Mouse (Mus musculus) macrophage (primary cell): Measurements from ENCODE around the gene Snrnp48. TPM values are rescaled to one million over a fixed set of nuclear protein-coding genes. Genes with fewer than 3 reads are reported as not detected.
A peak's percentile ranks its signal among the peaks of the same experiment; 100 is the strongest.

Experiments
- H3K27ac ChIP-seq: fragments of 350-480 bp; formaldehyde crosslinking; 2 replicates; pipeline ENCODE4 v1.9.0; 2021
- H3K36me3 ChIP-seq: fragments of 350-480 bp; formaldehyde crosslinking; 2 replicates; pipeline ENCODE4 v1.9.0; 2021; ENCODE audit errors: inconsistent target
- H3K4me3 ChIP-seq: fragments of 350-480 bp; formaldehyde crosslinking; 2 replicates; pipeline ENCODE4 v1.9.0; 2021; ENCODE audit errors: inconsistent target
- H3K79me2 ChIP-seq: fragments of 350-480 bp; formaldehyde crosslinking; 2 replicates; pipeline ENCODE4 v1.9.0; 2021; ENCODE audit errors: inconsistent target
- WGBS: methylation state at CpG from one replicate; pipeline ENCODE4 v1.1.7; 2026; ENCODE audit warnings: inconsistent platforms; ENCODE audit not compliant: missing documents; 5-methylcytosine and 5-hydroxymethylcytosine counted together
- polyA plus RNA-seq: library from polyadenylated mRNA; stranded (reverse); fragments of 250-400 nt; gene quantifications from 3 replicates; pipeline ENCODE4 v1.2.4, GENCODE M21; 2018; ENCODE audit warnings: inconsistent platforms
- total RNA-seq, 78 experiments: library from RNA; depleted of rRNA; stranded (reverse); fragments of 250-400 nt; gene quantifications; 1 replicate in 9 of 78; 2 replicates in 24 of 78; 3 replicates in 43 of 78; 4 replicates in 2 of 78; pipeline ENCODE4 v1.2.4; 2018; ENCODE audit warnings: inconsistent platforms in 56 of 78

The Snrnp48 gene
- total RNA-seq (2018; cell fraction: chromatin; rRNA removed): 100 to 1,000 TPM in 10 of 26 experiments, 10 to 100 TPM in 16; 64.3 to 140 (median 94.6) TPM
- 10 to 100 TPM in 3 of 26 experiments, 1 to 10 TPM in 23; 4.4 to 12.0 (median 7.3) TPM for total RNA-seq (2018; cell fraction: cytosol; rRNA removed)
- 10 to 100 TPM; 33.9 to 98.5 (median 52.1) TPM for total RNA-seq (2018; cell fraction: nucleus; rRNA removed)
- polyA plus RNA-seq: 12.9 to 14.7 TPM (median 13.9 TPM) in 3 replicates

DNA sequence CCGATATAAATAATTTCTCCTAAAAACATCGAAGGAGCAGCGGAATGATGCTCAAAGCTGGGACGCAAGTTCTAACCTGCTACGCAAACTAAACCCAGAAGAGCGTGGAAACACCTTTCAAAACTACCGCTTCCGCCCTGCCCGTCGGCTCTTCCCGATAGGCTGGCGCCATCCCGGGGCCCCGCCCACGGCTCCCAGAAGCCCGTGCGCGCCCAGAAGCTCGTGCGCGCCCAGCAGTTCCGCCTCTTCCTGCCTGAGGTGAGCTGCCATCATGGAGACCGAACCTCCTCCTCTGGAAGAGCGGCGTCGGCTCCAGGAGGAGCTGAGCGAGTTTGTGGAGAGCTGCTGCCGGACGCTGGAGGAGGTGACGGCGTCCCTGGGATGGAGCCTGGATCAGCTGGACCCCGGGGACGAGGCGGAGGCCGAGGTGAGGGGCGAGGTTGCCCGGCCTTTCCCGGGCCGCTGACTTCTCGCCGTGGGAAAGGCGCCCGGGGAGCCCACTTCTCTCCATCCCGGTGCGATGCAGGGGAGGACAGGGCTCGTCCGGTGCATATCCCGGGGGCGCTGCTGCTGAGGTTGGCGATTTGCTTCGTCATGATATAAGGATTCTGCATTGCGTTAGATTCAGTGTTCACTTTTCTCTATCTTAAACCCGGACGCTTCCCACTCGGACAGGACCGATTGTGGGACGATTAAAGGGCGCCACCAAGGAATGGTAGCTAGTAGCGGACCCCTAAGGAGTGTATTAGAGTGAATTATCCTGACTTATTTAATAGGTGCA, at the start of gene Snrnp48:
Snrnp48 (plus strand) TSS at position 237 of the 781 bp plus-strand sequence.
- H3K4me3 ChIP-seq: peak within 1 kb of the TSS; percentile 89
- H3K79me2 ChIP-seq: peaks cover 50% of the 10 kb centered on the region
- no peak within 1 kb of the TSS; the same call in 1 of the 2 replicates for H3K27ac ChIP-seq
- H3K36me3 ChIP-seq: no peaks in the 10 kb centered on the region
- WGBS: 1% methylated on average over 53 of the region's 59 CpGs

DNA sequence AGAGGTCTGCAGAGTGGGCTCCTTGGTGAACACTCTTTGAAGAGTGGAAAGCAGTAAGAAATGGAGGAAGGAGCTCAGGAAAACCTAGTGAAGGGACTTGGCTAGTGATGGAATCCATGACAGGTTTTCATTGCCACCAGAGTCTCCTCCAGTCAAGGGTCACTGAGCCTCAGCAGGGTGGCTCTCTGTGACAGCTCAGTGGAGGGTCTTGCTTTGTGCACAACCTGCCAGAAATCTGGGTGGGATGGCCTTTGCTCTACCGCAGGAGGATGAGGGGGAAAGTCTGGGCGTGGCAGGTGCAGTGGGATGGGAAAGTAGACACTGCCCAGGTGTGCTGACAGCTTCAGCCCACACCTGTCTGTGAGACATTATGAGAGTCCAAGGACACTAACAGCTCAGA, 49.2 kb upstream of the Snrnp48 start:
- H3K79me2 ChIP-seq: no peaks in the 10 kb centered on the region
- no peaks in the 10 kb centered on the region for H3K36me3 ChIP-seq
- no peak overlapping the region for H3K4me3 ChIP-seq
- WGBS: 93% methylated on average over 2 of the region's 2 CpGs
- H3K27ac ChIP-seq: no peak overlapping the region

- no peak overlapping the region for H3K27ac ChIP-seq
Measured at GRCm38 (mm10) chr13:38157635-38158034, 47.1 kb upstream of the Snrnp48 start.

GRCm38 (mm10) chr13:38162002-38162401, 42.7 kb upstream of the Snrnp48 start:
- Histone ChIP-seq H3K4me3 (no peak overlapping the region), H3K79me2 (no peaks in the 10 kb centered on the region), H3K27ac (no peak overlapping the region), H3K36me3 (no peaks in the 10 kb centered on the region)
- WGBS: 85% methylated on average over 2 of the region's 2 CpGs

More at GRCm38 (mm10) chr13:38157635-38158034, 47.1 kb upstream of the Snrnp48 start:
- no peak overlapping the region for H3K4me3 ChIP-seq
- H3K36me3 ChIP-seq: no peaks in the 10 kb centered on the region
- no peaks in the 10 kb centered on the region for H3K79me2 ChIP-seq
- 17% methylated on average over 6 of the region's 6 CpGs for WGBS

GRCm38 (mm10) chr13:38162668-38163067, 42.1 kb upstream of the Snrnp48 start:
- WGBS: 30% methylated on average over 11 of the region's 11 CpGs
- no peak overlapping the region for H3K27ac ChIP-seq
- H3K36me3 ChIP-seq: no peaks in the 10 kb centered on the region
- H3K4me3 ChIP-seq: no peak overlapping the region
- H3K79me2 ChIP-seq: no peaks in the 10 kb centered on the region

- H3K36me3 ChIP-seq: no peaks in the 10 kb centered on the region
- 93% methylated on average over 8 of the region's 11 CpGs for WGBS
- H3K79me2 ChIP-seq: no peaks in the 10 kb centered on the region
- no peak overlapping the region for H3K27ac ChIP-seq
- no peak overlapping the region for H3K4me3 ChIP-seq
Measured at GRCm38 (mm10) chr13:38164932-38165331, 39.8 kb upstream of the Snrnp48 start.

- H3K4me3 ChIP-seq: no peak overlapping the region
- no peaks in the 10 kb centered on the region for H3K36me3 ChIP-seq
- WGBS: 90% methylated on average over 3 of the region's 3 CpGs
- H3K79me2 ChIP-seq: no peaks in the 10 kb centered on the region
- H3K27ac ChIP-seq: no peak overlapping the region
Measured at GRCm38 (mm10) chr13:38167056-38167455, 37.7 kb upstream of the Snrnp48 start.

GRCm38 (mm10) chr13:38170707-38171144, 34.0 kb upstream of the Snrnp48 start:
- H3K36me3 ChIP-seq: no peaks in the 10 kb centered on the region
- no peak overlapping the region for H3K4me3 ChIP-seq
- no peak overlapping the region for H3K27ac ChIP-seq
- WGBS: 75% methylated on average over 4 of the region's 4 CpGs
- H3K79me2 ChIP-seq: no peaks in the 10 kb centered on the region

- Histone ChIP-seq H3K79me2 (no peaks in the 10 kb centered on the region), H3K36me3 (no peaks in the 10 kb centered on the region), H3K4me3 (no peak overlapping the region), H3K27ac (no peak overlapping the region)
- 88% methylated on average over 10 of the region's 10 CpGs for WGBS
Measured at GRCm38 (mm10) chr13:38193406-38193805, 11.3 kb upstream of the Snrnp48 start.

DNA sequence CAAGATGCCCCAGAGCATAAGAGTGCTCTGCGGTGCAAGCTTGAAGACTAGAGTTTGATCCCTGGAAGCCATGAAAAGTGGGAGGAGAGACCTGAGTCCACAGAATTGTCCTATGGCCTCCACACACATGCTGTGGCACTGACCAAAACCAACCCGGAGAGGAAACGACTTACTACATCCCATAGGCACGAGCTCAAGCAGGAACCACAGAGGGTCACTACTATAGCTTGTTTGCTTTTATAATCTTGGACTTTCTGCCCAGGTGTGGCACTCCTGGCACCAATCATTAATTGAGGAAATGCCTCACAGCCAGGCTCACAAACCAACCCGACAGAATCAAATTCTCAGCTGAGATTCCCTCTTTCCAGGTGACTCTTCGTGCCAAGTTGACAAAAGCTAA, 3.3 kb upstream of the Snrnp48 start:
- Histone ChIP-seq H3K79me2 (peaks cover 16% of the 10 kb centered on the region), H3K27ac (no peak overlapping the region), H3K4me3 (no peak overlapping the region), H3K36me3 (no peaks in the 10 kb centered on the region)
- WGBS: 78% methylated on average over 6 of the region's 6 CpGs

DNA sequence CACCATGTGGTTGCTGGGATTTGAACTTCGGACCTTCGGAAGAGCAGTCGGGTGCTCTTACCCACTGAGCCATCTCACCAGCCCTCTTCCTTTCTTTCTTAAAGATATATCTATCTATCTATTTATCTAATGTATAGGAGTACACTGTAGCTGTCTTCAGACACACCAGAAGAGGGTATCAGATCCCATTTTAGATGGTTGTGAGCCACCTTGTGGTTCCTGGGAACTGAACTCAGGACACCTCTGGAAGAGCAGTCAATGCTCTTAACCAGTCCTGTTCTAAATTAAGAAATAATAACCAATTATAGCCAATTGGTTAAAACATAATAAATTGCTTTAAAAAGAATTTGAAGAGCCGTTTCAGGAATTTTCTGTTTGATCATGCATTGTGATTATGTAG, 567 bp upstream of the Snrnp48 start:
- H3K27ac ChIP-seq: no peak overlapping the region
- H3K4me3 ChIP-seq: peak overlapping the region; percentile 89; the same call in 1 of the 2 replicates
- WGBS: 60% methylated on average over 3 of the region's 4 CpGs
- H3K36me3 ChIP-seq: no peaks in the 10 kb centered on the region
- peaks cover 44% of the 10 kb centered on the region for H3K79me2 ChIP-seq

GRCm38 (mm10) chr13:38211122-38211521, 6.4 kb downstream of the Snrnp48 start:
- no peak overlapping the region for H3K4me3 ChIP-seq
- H3K79me2 ChIP-seq: peaks cover 48% of the 10 kb centered on the region
- no peak overlapping the region for H3K27ac ChIP-seq
- 100% methylated on average over 5 of the region's 5 CpGs for WGBS
- peaks cover 34% of the 10 kb centered on the region for H3K36me3 ChIP-seq

DNA sequence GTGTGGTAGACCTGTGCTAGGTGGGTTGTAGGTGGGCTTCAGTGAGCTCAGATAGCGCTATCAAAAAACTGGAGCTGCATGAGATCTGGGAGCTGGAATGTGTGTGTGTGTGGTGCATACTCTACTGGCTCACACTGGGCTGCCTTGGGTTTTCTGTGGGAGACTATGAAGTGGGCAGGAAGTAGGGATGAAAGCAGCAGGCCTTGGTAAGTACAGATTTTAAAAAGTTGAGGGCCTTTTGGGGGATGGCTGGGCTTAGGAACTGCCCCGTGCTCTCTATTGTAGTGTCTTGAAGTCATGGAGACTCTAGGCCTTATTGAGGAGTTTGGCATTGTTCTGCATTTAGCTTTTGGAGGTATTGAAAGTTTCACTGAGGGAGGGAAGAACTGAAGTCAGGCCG, 13.9 kb downstream of the Snrnp48 start:
- Histone ChIP-seq H3K36me3 (peaks cover 68% of the 10 kb centered on the region), H3K79me2 (no peaks in the 10 kb centered on the region), H3K4me3 (no peak overlapping the region), H3K27ac (no peak overlapping the region)
- WGBS: 93% methylated on average over 3 of the region's 3 CpGs

GRCm38 (mm10) chr13:38220331-38220730, 15.6 kb downstream of the Snrnp48 start:
- no peak overlapping the region for H3K27ac ChIP-seq
- H3K36me3 ChIP-seq: peaks cover 82% of the 10 kb centered on the region
- no peak overlapping the region for H3K4me3 ChIP-seq
- no peaks in the 10 kb centered on the region for H3K79me2 ChIP-seq
- WGBS: 99% methylated on average over 6 of the region's 6 CpGs

DNA sequence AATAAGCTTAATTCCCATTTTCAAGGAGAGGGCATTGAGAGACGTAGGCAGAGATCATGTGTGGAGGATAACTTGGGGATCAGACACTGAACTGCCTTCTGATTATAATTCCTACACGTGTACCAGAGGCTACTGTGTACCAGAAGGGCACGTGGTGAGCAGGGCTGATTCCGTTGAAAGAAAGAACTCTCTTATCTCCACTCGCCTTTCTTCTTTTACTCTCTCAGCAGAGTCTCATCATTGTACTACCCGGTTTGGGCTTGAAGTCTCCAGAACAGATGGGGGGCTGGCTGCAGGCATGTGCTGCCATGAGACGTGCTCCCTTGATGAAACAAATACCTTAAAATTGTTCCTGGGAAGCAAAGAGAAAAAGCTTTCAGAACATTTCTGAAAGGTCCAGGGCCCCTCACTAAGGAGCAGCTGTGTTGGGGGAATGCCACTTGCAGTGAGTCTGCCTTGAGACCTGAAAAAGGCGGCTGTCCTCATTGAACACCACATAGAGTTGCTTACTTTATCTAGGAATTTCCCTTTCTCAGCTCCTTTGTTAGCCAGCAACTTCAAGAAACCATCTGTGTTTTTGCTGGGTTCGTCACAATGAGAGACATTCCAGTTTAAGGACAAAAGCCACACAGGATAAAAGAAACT, 25.6 kb downstream of the Snrnp48 start:
- no peak overlapping the region for H3K4me3 ChIP-seq
- 93% methylated on average over 9 of the region's 9 CpGs for WGBS
- H3K27ac ChIP-seq: no peak overlapping the region
- peaks cover 12% of the 10 kb centered on the region; the same call in 1 of the 2 replicates for H3K36me3 ChIP-seq
- no peaks in the 10 kb centered on the region for H3K79me2 ChIP-seq
